Mouse (Mus musculus) splenic B cell, adult 2 months (primary cell): ENCODE results near the gene Pabpc6.

Experiments
- DNase-seq: peaks from one replicate; pipeline ENCODE4 v3.0.0-alpha.2; 2011; ENCODE audit warnings: low read depth, low spot score
- H3K27me3 ChIP-seq: 2 replicates; pipeline ENCODE4 v1.6.1; 2012; ENCODE audit warnings: mild to moderate bottlenecking, low read length, moderate library complexity, mixed read lengths; ENCODE audit not compliant: control insufficient read depth, poor library complexity, insufficient read depth, severe bottlenecking
- H3K36me3 ChIP-seq: 2 replicates; pipeline ENCODE4 v1.6.1; 2012; ENCODE audit warnings: mild to moderate bottlenecking, low read length, moderate library complexity, mixed read lengths; ENCODE audit not compliant: control insufficient read depth, poor library complexity, insufficient read depth, severe bottlenecking

The Pabpc6 gene

GRCm38 (mm10) chr17:9669283-9669905 lies at the start of gene Pabpc6:
Pabpc6 (minus strand) TSS chr17:9669717.
- no peak for DNase-seq
- no peaks in the 10 kb centered on the region for H3K27me3 ChIP-seq
- no peaks in the 10 kb centered on the region for H3K36me3 ChIP-seq

GRCm38 (mm10) chr17:9710910-9711309 lies 41.4 kb upstream of the Pabpc6 start:
- no peak for DNase-seq
- Histone ChIP-seq H3K27me3 (no peaks in the 10 kb centered on the region), H3K36me3 (no peaks in the 10 kb centered on the region)

- no peaks in the 10 kb centered on the region for H3K27me3 ChIP-seq
- DNase-seq = no peak
- H3K36me3 ChIP-seq = no peaks in the 10 kb centered on the region
Measured at GRCm38 (mm10) chr17:9708888-9709287, 39.4 kb upstream of the Pabpc6 start.

- Histone ChIP-seq H3K27me3 (no peaks in the 10 kb centered on the region), H3K36me3 (no peaks in the 10 kb centered on the region)
- no peak for DNase-seq
Measured at GRCm38 (mm10) chr17:9707356-9707755, 37.8 kb upstream of the Pabpc6 start.

- no peak for DNase-seq
- no peaks in the 10 kb centered on the region; the same call in 1 of the 2 replicates for H3K27me3 ChIP-seq
Measured at GRCm38 (mm10) chr17:9697763-9698162, 28.2 kb upstream of the Pabpc6 start.

GRCm38 (mm10) chr17:9691251-9691650 lies 21.7 kb upstream of the Pabpc6 start:
- H3K36me3 ChIP-seq = no peaks in the 10 kb centered on the region
- no peaks in the 10 kb centered on the region; the same call in 1 of the 2 replicates for H3K27me3 ChIP-seq
- no peak for DNase-seq

More at GRCm38 (mm10) chr17:9697763-9698162, 28.2 kb upstream of the Pabpc6 start:
- no peaks in the 10 kb centered on the region for H3K36me3 ChIP-seq

GRCm38 (mm10) chr17:9683539-9684155 lies 14.1 kb upstream of the Pabpc6 start:
- Histone ChIP-seq H3K27me3 (no peaks in the 10 kb centered on the region), H3K36me3 (no peaks in the 10 kb centered on the region)
- DNase-seq = no peak

GRCm38 (mm10) chr17:9680741-9681140 lies 11.2 kb upstream of the Pabpc6 start:
- no peak for DNase-seq
- H3K27me3 ChIP-seq = no peaks in the 10 kb centered on the region
- H3K36me3 ChIP-seq = no peaks in the 10 kb centered on the region

GRCm38 (mm10) chr17:9675175-9675789 lies 5.8 kb upstream of the Pabpc6 start:
- Histone ChIP-seq H3K27me3 (no peaks in the 10 kb centered on the region), H3K36me3 (no peaks in the 10 kb centered on the region)
- DNase-seq = no peak

GRCm38 (mm10) chr17:9667955-9668354 lies 1.6 kb downstream of the Pabpc6 start:
- H3K36me3 ChIP-seq = no peaks in the 10 kb centered on the region
- H3K27me3 ChIP-seq = no peaks in the 10 kb centered on the region
- no peak for DNase-seq

- no peak for DNase-seq
- H3K36me3 ChIP-seq = no peaks in the 10 kb centered on the region
- no peaks in the 10 kb centered on the region for H3K27me3 ChIP-seq
Measured at GRCm38 (mm10) chr17:9658651-9659050, 10.9 kb downstream of the Pabpc6 start.

- no peaks in the 10 kb centered on the region for H3K36me3 ChIP-seq
- no peaks in the 10 kb centered on the region for H3K27me3 ChIP-seq
- DNase-seq = no peak
Measured at GRCm38 (mm10) chr17:9654155-9654554, 15.4 kb downstream of the Pabpc6 start.

GRCm38 (mm10) chr17:9647644-9648043 lies 21.9 kb downstream of the Pabpc6 start:
- DNase-seq = no peak
- Histone ChIP-seq H3K27me3 (no peaks in the 10 kb centered on the region), H3K36me3 (no peaks in the 10 kb centered on the region)

- no peak for DNase-seq
Measured at GRCm38 (mm10) chr17:9643657-9644180, 25.8 kb downstream of the Pabpc6 start.

GRCm38 (mm10) chr17:9637011-9637410 lies 32.5 kb downstream of the Pabpc6 start:
- Histone ChIP-seq H3K27me3 (no peaks in the 10 kb centered on the region), H3K36me3 (no peaks in the 10 kb centered on the region)
- no peak for DNase-seq

More at GRCm38 (mm10) chr17:9643657-9644180, 25.8 kb downstream of the Pabpc6 start:
- H3K27me3 ChIP-seq = no peaks in the 10 kb centered on the region
- H3K36me3 ChIP-seq = no peaks in the 10 kb centered on the region
